In the genomic region with DNA sequence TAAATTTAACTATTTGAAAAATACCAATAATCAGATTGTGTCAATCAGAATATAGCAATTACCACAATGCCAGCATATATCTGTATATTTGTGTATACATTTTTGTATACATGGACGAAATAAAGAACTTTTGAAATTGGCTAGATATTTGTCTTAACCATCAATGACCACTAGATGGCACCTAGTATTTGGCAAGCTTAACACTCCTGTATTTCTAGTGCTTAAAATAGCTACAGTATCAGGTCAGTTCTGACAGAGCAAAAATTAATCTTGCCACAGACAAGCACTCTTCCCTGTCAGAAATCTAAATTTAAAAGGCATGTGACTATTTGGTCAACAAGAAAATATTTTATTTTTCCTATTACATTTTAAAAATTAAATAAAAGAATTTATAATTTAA, we compare ENCODE assay signal across 7 mouse cellular contexts.
A peak's percentile ranks its signal among the peaks of the same experiment; 100 is the strongest.
DNase-seq lines count a peak whose midpoint lies in the region; ATAC-seq lines count a peak whose summit lies in the region.

No protein-coding gene starts in this region.

- H3K27ac ChIP-seq in midbrain, embryonic 13.5 days, result no peak overlapping the region

- peak; percentile 83; the same call in 1 of the 2 replicates for ATAC-seq in midbrain, embryonic 13.5 days

- H3K9ac ChIP-seq in midbrain, embryonic 13.5 days (replicated peaks), result no peak overlapping the region

- H3K9me3 ChIP-seq in midbrain, embryonic 13.5 days, result no peaks in the 10 kb centered on the region

- peak; percentile 6 for DNase-seq in kidney, adult 9 months
- no peak for DNase-seq in kidney, postnatal 10 days
- peak; percentile 11 for DNase-seq in MEL-GATA-1-ER (ENCODE audit: extremely low read depth, low read depth)
- peak; percentile 0 for DNase-seq in c-Kit-positive CD71-positive TER-119-positive erythroid progenitor cells, embryonic 14.5 days (ENCODE audit: low spot score)
- DNase-seq in thymus, postnatal 10 days (ENCODE audit: low spot score in 2 of 2), result no peak
- DNase-seq in right cerebral cortex, adult 18-20 months, result no peak

- H3K4me1 ChIP-seq in midbrain, embryonic 13.5 days (replicated peaks), result no peaks in the 10 kb centered on the region

- no peaks in the 10 kb centered on the region for H3K36me3 ChIP-seq in midbrain, embryonic 13.5 days

- H3K4me3 ChIP-seq in midbrain, embryonic 13.5 days (replicated peaks), result no peak overlapping the region

- 32% methylated on average over 1 of the region's 1 CpGs for whole genome bisulfite sequencing in midbrain, embryonic 13.5 days

- H3K27me3 ChIP-seq in midbrain, embryonic 13.5 days, result no peaks in the 10 kb centered on the region

- H3K4me2 ChIP-seq in midbrain, embryonic 13.5 days (replicated peaks), result no peak overlapping the region

Comparison
In these comparisons a context has a peak if more than half of its experiments do, and no peak if none do; other contexts are left out.
1. DNase-seq: peak in kidney, adult 9 months (single experiment), MEL-GATA-1-ER (single experiment) and c-Kit-positive CD71-positive TER-119-positive erythroid progenitor cells, embryonic 14.5 days (single experiment); none in kidney, postnatal 10 days (single experiment), thymus, postnatal 10 days (0 of 2) and right cerebral cortex, adult 18-20 months (single experiment).